Mouse (Mus musculus) G1E-ER4 (cell line): ENCODE measurements at regions not wholly inside any gene's neighbourhood (a gene's known extent, or its start where the extent isn't known, plus 50 kb on each side); places are given as distances from the start of the nearest gene placed in this dataset.
A peak's percentile ranks its signal among the peaks of the same experiment; 100 is the strongest.

Experiments used
- GATA1 ChIP-seq: IDR thresholded peaks from one replicate; pipeline ENCODE4 v1.8.0; 2012; ENCODE audit warnings: low read length, inconsistent platforms

GRCm38 (mm10) chr17:83977725-83978124 lies 130.0 kb upstream of the Haao start:
- TF ChIP-seq GATA1, result no peak

DNA sequence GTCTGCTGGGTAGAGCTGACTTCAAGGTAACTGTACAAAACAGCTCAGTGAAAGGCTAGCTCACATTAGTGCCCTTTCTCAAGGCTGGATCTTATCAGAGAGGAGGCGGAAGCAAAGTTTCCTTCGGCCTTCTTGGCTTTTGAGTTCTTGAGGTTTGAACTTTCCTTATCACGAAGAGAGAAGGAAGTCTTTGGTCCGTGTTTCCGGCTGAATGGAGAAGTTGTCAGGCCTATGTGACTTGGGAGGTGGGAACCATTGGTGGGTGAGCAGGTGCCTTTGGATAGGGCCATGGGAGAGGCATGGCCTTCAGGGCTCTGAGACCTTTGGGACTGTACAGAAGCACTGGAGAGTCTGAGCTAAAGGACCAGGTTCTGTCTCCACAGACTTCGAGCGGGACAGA lies 128.1 kb upstream of the Haao start:
- no peak for TF ChIP-seq GATA1

- TF ChIP-seq GATA1, result no peak
Observed at GRCm38 (mm10) chr17:83973461-83974350, 125.9 kb upstream of the Haao start.

GRCm38 (mm10) chr17:83972874-83973273 lies 125.1 kb upstream of the Haao start:
- no peak for TF ChIP-seq GATA1

DNA sequence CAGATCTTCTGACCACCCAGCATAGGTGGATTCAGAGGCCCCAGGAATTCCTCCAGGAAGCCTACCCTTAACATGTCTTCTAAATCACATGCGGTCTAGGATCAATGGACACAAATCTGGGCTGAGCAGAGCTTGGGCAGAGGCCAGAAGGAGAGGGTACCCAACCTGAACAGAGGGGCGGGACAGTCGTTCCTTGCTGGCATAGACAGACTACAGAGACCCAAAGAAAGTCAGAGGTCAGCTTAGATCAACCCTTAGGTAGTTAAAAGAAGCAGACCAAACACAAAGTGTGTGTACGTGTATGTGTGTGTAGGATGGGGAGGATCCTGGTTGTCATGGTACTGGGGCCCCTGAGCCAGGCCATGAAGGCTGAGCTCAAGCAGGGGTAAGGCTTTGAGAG lies 124.7 kb upstream of the Haao start:
- TF ChIP-seq GATA1, result no peak

GRCm38 (mm10) chr17:83972026-83972425 lies 124.3 kb upstream of the Haao start:
- TF ChIP-seq GATA1, result no peak

DNA sequence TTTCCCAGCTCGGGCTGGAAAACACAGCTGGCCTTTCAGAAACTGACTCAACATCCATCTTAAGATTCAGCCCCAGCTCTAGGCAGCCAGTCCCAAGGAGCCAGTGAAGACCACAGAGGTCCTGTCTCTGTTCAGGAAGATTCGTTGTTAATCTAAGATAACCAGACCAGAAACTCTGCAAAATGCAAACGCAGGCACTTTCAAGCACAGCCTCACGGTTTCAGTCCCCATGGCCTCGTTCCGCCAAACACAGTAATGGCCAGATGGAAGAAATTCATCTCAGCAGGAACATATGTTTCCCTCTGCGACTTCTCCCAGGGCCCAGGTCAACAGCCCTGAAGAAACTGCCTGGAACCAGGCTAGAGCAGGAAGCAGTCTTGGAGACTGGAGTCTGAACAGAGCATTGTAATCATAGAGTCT lies 121.7 kb upstream of the Haao start:
- TF ChIP-seq GATA1, result no peak

DNA sequence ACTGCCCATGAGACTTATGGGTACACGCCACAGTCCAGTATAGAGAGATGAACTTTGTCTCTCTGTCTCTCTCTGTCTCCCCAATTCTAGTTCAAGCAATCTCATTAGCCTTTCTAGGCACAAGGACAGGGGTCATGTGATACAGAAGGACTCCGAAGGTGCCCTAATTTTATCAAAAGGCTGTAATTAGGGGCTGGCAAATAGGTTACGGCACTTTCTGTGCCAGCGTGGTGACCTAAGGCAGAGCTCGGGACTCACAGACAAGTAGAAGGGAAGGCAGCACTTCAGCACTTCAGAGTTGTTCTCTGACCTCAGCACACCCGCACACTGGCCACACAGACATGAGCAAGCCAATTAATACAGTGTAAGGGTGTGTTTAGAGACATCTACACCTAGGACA lies 119.2 kb upstream of the Haao start:
- TF ChIP-seq GATA1, result no peak

GRCm38 (mm10) chr17:83964454-83965211 lies 116.9 kb upstream of the Haao start:
- no peak for TF ChIP-seq GATA1

- TF ChIP-seq GATA1, result no peak
Observed at GRCm38 (mm10) chr17:83963561-83963960, 115.8 kb upstream of the Haao start.

DNA sequence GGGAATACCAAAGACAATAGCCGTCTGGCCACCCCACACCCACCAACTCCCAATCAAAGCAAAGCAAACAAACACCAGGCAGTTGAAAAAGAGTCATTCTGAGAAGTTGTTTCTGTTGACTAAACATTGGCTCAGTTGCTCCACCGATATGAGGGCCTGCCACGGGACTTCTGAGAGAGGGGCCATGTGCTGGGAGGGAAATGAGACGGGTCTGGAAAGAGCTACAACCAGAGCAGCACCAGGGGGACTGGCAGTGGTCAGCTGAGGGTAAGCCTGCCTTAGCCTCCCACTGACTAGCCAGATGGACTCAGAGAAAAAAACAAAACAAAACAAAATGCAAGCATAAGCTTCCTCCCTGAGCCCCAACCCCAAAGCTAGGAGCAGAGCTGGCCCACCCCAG lies 115.1 kb upstream of the Haao start:
- TF ChIP-seq GATA1, result no peak

- peak; percentile 86 for TF ChIP-seq GATA1
Observed at GRCm38 (mm10) chr17:83962126-83962525, 114.4 kb upstream of the Haao start.

DNA sequence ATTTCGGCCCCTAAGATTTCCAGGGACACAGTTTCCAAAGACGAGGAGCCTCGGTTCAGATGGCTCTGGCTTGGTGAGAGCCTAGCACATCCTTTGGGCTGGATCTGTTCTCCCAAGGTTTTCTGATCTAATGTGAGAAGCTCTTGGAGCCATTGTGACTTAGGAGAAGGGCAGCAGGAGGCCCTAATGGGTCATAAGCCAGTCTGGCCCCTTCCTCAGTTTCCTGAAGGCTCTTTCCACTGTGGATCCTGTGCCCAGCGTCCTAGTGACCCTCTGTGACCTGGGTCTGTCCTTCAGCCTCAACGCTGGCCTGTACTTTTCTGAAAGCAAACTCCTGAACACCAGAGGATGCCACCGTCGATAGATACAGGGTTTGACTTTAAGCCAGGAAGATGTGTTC lies 113.1 kb upstream of the Haao start:
- no peak for TF ChIP-seq GATA1

GRCm38 (mm10) chr17:83960158-83960557 lies 112.4 kb upstream of the Haao start:
- TF ChIP-seq GATA1, result no peak

DNA sequence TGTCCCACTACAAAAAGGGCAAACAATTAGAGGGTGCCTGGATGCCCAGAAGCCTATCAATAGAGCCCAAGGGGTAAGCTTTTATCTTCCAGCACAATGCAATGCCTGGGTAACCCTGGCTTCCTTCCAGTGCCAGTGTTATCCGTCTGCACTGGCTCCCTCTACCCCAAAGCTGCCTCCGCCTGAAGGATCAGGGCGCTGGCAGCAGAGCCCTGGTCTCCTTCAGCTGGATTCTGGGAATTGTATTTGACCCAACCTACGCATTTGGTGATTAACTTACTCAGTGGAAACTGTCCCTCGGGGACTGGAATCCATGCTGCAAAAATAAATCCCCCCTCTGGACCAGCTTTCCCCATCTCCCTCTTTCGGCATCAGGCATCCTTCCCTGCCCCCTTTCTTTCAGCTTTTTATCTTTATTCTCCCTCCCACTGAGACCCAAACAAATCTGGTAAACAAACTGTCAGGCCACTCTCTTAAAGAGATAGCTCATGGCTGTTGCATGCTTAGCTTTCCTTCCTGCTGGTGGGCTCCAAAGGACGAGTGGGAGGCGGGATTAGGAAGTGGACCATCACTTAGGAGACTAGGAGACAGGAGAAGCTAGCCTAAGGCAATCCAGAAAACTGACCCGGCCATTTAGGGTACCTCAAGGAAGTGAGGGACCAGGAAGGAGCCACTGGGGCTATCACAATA lies 111.5 kb upstream of the Haao start:
- no peak for TF ChIP-seq GATA1

DNA sequence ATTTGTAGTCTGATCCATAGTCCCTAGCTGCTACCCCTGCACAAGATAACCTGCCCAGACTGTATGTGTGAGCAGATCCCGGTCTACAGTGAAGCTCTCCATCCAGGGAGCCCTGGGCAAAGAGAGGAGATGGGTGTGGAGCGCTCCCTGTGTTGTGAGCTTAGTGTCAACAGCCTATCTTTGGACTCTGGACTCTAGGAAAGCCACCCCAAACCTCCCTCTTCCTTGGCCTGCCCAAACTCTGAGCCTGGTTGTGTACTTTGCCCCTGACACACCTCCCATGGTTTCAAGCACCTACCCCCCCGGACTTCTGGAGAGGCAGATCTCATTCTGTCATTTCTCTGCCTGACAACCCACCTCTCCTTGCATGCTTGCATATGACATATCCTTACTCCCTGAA lies 110.9 kb upstream of the Haao start:
- no peak for TF ChIP-seq GATA1
